Mouse (Mus musculus) macrophage (primary cell): Measurements from ENCODE around the gene Rgs6. TPM values are rescaled to one million over a fixed set of nuclear protein-coding genes. Genes with fewer than 3 reads are reported as not detected.

Experiments
- H3K27ac ChIP-seq: fragments of 350-480 bp; formaldehyde crosslinking; 2 replicates; pipeline ENCODE4 v1.9.0; 2021
- H3K36me3 ChIP-seq: fragments of 350-480 bp; formaldehyde crosslinking; 2 replicates; pipeline ENCODE4 v1.9.0; 2021; ENCODE audit errors: inconsistent target
- H3K4me3 ChIP-seq: fragments of 350-480 bp; formaldehyde crosslinking; 2 replicates; pipeline ENCODE4 v1.9.0; 2021; ENCODE audit errors: inconsistent target
- H3K79me2 ChIP-seq: fragments of 350-480 bp; formaldehyde crosslinking; 2 replicates; pipeline ENCODE4 v1.9.0; 2021; ENCODE audit errors: inconsistent target
- WGBS: methylation state at CpG from one replicate; pipeline ENCODE4 v1.1.7; 2026; ENCODE audit warnings: inconsistent platforms; ENCODE audit not compliant: missing documents; 5-methylcytosine and 5-hydroxymethylcytosine counted together
- polyA plus RNA-seq: library from polyadenylated mRNA; stranded (reverse); fragments of 250-400 nt; gene quantifications from 3 replicates; pipeline ENCODE4 v1.2.4, GENCODE M21; 2018; ENCODE audit warnings: inconsistent platforms

Gene Rgs6
- polyA plus RNA-seq, 1 experiment from 2014 or later: not detected

DNA sequence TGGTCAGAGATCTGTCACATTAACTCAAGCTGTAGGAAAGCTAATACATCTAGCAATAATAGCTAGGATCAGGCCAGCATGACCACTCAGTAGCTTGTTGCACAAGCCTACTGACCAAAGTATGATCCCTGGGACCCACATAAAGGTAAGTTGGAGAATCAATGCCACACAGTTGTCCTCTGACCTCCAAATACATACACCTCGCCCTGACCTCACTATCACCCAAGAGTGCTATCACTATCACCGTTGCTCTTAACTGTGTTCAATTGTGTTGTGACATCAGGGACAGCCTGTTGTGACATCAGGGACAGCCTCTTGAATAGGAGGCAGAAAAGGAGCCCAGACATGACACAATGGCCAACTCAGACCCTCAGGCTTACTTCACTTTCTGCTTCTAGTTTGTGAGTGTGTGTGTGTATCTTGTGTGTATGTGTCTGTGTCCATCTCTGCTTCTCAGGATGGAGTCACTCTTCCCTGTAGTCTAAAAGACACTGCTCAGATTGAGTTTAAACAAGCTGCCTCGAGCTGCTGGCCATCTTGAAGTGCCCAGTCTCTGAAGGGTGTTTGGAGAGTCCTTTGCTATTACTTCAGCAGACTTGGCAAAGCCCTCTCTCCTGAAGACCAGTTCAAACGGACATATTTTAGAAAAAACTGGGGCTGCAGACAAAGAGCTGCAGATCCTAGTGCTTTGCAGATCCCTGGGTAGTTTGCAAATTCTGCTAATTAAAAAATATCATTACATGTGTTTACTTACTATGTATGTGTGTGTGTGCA lies 426.0 kb downstream of the Rgs6 start:
- H3K27ac ChIP-seq: no peak overlapping the region
- H3K79me2 ChIP-seq: no peaks in the 10 kb centered on the region
- no peaks in the 10 kb centered on the region for H3K36me3 ChIP-seq
- H3K4me3 ChIP-seq: no peak overlapping the region
- WGBS: 62% methylated on average over 4 of the region's 4 CpGs

DNA sequence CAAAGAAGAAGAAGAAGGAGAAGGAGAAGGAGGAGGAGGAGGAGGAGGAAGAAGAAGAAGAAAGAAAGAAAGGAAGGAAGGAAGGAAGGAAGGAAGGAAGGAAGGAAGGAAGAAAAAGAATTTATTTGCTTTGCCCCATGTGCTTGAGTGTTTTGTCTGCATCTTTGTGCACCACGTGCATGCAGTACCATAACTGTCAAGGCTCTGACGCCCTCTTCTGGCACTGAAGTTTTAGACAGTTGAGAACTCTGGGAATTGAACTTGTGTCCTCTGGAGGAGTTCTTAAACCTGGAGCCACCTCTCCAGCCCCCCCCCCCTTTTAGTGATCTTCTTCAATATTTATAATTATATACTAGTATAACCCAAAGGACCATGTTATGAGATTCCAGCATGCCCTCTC lies 426.8 kb downstream of the Rgs6 start:
- H3K27ac ChIP-seq: no peak overlapping the region
- no peaks in the 10 kb centered on the region for H3K36me3 ChIP-seq
- WGBS: 43% methylated on average over 2 of the region's 2 CpGs
- no peaks in the 10 kb centered on the region for H3K79me2 ChIP-seq
- no peak overlapping the region for H3K4me3 ChIP-seq

DNA sequence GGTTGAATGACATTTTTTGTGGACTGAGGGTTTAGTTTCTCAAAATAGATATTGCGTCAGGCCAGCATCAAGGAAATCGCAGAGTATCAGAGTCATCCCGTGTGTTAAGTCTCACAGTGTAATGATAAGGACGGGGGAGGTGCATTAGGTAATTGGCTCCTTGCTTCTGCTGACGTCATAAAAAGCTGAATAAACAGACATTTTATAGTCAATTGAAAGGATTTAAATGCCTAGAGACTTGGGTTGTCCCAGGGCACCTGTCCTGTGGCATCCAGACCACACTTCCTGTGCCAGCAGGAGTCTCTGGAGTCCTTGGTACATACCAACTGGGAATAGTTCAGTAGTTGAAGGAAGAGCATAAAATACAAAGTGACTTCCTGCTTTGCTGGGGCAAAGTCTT lies 427.3 kb downstream of the Rgs6 start:
- Histone ChIP-seq H3K36me3 (no peaks in the 10 kb centered on the region), H3K4me3 (no peak overlapping the region), H3K27ac (no peak overlapping the region), H3K79me2 (no peaks in the 10 kb centered on the region)
- 47% methylated on average over 5 of the region's 5 CpGs for WGBS

DNA sequence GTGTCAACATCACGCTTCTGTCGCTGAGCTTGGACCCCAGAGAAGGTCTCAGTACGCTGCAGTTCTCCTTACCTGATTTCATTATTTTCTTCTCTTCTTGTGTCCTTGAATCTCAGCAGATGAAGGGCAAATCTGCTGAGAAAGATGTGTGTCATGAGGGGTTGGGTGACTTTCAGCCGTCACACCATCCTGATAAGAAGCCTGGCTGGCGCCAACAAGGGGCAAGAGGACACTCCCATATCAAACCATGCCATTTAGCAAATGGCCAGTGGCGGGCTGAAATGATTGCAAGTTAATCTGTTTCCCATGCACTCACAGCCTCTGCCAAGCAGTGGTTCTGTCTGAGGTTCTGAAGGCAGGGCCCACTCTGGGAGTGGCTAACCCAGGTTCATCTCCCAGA lies 428.4 kb downstream of the Rgs6 start:
- Histone ChIP-seq H3K36me3 (no peaks in the 10 kb centered on the region), H3K4me3 (no peak overlapping the region), H3K79me2 (no peaks in the 10 kb centered on the region), H3K27ac (no peak overlapping the region)
- WGBS: 96% methylated on average over 6 of the region's 6 CpGs

DNA sequence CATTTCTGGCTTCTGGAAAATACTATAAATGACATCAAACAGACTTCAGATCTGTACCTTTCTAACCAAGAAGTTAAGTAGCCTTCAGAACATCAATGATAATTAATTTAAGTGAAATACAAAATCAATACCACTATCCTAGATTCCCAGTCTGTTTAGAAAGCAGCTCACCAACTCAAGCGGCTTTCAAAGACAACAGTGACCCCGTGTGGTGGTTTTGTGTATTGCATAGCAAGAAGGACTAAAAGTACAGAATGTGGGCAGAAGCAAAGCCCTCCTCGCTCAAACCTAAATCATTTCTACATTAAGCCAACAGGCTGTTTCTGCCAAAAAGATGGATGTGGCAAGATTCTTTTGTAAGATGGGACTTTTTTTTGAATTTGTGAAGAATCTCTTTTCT lies 429.9 kb downstream of the Rgs6 start:
- 6% methylated on average over 3 of the region's 3 CpGs for WGBS
- Histone ChIP-seq H3K79me2 (no peaks in the 10 kb centered on the region), H3K4me3 (no peak overlapping the region), H3K27ac (no peak overlapping the region), H3K36me3 (no peaks in the 10 kb centered on the region)

DNA sequence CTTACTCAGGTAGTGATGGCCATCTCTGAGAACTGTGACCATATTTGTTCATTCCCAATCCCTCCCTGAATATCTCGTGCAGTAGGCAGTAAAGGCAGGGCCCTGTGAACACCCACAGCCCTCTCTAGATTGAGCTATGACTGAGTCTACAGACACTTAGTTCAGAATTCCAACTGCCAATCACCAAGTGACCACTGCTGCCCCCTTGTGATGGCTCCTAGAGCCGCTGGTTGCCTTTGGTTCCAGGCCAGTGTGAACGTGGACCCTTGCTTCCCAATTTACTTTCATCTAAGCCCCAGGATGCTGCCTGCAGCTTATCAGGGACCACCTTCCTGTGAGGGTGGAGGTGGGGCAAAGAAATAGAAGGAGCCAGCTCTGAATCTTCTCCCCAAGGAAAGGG lies 438.9 kb downstream of the Rgs6 start:
- Histone ChIP-seq H3K79me2 (no peaks in the 10 kb centered on the region), H3K27ac (no peak overlapping the region)

DNA sequence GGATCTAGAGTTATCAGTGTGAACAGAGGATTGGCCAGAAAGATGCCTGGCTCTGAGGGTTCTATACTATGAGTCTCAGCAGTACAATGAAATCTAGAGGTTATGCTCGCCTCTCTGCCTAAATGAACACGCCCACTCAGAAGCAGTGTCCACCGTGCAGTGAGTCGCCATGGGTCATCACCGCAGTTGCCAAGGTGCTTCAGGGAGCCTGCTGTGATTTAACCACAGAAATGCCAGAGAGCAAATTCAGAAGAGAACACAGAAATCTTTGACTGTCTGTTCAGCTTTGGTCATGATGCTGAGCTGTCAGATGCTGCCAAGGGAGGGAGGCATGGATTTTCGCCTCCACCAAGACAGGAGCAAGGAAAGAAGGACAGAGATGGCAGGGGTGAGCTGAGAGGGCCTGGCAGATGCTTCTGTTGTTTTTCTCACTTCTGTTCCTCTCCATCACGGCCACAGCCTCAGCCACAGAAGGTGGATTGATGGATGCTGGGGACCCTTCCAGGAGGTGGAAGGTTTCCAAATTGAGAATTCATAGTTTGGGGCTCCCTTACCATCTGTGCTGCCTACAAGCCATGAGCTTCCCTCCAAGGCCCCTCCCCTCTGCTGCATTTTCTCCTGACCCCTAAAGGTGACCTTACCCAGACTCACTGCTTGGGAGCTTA lies 445.2 kb downstream of the Rgs6 start:
- Histone ChIP-seq H3K27ac (no peak overlapping the region), H3K36me3 (no peaks in the 10 kb centered on the region), H3K79me2 (no peaks in the 10 kb centered on the region), H3K4me3 (no peak overlapping the region)
- 89% methylated on average over 7 of the region's 7 CpGs for WGBS

More for the DNA sequence above, 438.9 kb downstream of the Rgs6 start:
- Histone ChIP-seq H3K4me3 (no peak overlapping the region), H3K36me3 (no peaks in the 10 kb centered on the region)
- 57% methylated on average over 3 of the region's 3 CpGs for WGBS

DNA sequence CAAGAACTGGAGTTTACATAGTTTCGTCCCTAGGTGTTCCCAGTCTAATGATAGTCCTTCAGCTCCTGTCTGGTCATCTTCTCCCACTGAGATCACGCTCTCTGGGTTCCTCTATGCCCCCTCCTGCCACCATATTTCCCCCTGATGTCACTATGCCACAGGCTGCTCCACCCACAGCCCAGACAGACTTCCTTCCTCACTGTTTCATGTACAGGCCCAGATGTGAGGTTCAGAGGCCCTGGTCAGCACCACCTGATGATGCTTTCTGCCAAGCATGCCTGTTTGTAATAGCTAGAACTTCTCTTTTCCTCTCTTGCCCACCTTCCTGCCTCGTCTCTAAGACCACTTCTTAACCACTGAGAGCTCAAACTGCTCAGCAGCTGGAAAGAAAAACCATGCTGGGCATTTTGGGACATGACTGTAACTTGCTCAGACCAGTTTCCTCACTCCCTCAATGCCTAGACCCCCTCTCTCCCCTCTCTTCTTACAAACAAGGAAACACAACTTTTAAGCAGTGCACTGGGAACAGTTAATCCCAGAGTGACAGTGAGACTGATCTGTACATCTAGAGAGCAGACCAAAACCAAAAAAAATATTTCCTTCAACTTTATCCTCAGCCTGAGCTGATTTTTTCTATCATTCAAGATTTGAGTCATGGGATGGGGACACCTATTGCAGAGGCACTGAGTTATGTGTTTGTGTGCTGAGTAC lies 446.9 kb downstream of the Rgs6 start:
- 32% methylated on average over 3 of the region's 3 CpGs for WGBS
- Histone ChIP-seq H3K36me3 (no peaks in the 10 kb centered on the region), H3K4me3 (no peak overlapping the region), H3K27ac (no peak overlapping the region), H3K79me2 (no peaks in the 10 kb centered on the region)

DNA sequence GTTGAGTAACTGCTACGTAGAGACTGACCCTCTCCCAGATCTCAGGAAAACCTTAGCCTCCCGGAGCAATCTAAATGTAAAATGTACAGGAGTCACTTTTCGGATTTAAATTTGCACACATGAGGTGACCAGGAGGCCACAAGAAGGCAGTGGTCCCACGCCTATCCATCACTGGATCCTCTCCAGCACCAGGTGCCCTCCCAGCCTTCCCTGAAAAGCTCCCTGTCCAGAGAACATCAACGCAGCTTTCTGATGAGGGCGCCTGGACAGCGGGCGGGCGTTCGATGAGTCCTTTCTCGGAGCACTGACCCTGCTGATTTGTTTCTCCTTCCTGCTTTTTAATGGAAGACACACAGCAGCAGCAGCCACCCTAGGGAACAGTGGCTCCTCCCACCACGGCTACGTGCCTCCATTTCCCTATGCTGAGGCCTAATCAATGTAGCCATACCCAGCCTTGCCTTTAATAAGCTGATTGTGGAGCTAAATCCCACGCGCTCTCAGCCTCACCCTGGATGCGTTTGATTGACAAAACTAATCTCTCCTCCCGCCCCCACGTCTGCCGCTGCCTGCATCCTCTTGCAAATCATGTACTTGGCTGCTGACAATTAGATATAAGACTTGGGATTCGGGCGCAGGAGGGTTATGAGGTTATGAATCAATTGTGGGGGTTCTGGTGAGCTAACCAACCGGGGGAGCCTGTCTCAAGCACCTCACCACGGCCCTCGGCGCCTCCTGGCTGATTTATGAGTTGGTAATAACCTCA lies 449.9 kb downstream of the Rgs6 start:
- 88% methylated on average over 25 of the region's 25 CpGs for WGBS
- H3K4me3 ChIP-seq: no peak overlapping the region
- no peaks in the 10 kb centered on the region for H3K79me2 ChIP-seq
- no peak overlapping the region for H3K27ac ChIP-seq
- no peaks in the 10 kb centered on the region for H3K36me3 ChIP-seq

DNA sequence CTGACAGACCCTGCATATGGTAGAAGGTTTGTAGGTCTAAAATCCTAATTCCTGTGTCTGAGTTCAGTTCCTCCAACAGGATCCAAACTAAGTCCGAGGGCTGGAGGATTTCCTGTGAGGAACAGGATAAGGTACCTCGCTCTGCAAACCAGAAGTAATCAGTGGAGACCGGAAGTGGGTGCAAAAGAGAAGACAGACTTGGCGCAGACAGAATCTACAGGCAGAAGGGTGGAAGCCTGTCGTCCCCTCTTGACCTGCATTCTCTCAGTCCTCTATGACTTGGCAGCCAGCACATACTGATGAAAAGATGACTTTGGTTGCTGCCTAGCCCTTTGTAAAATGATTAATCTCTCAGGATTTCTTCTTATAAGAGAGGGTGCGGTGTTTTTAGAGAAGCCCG lies 450.7 kb downstream of the Rgs6 start:
- WGBS: 32% methylated on average over 7 of the region's 7 CpGs
- Histone ChIP-seq H3K27ac (no peak overlapping the region), H3K36me3 (no peaks in the 10 kb centered on the region), H3K4me3 (no peak overlapping the region), H3K79me2 (no peaks in the 10 kb centered on the region)

DNA sequence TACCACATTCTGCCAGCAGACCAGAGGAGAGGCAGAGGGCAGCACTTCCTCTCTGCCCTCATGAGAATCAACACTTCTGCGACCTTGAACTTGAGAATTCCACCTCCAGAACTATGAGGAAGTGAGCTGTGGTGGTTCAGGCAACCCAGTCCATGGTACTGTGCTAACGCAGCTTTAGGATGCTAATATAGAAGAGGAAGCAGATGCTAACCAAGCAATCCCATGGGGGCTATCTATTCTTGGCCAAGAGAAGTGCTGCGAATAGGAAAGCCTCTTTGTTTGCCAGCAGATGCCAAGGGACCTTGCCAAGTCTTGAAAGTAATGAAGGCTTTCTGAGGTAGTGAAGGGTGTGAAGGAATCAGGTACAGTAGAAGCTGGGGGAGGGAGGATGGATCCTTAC lies 451.8 kb downstream of the Rgs6 start:
- no peaks in the 10 kb centered on the region for H3K36me3 ChIP-seq
- WGBS: 9% methylated on average over 3 of the region's 3 CpGs
- H3K79me2 ChIP-seq: no peaks in the 10 kb centered on the region
- H3K4me3 ChIP-seq: no peak overlapping the region
- H3K27ac ChIP-seq: no peak overlapping the region

DNA sequence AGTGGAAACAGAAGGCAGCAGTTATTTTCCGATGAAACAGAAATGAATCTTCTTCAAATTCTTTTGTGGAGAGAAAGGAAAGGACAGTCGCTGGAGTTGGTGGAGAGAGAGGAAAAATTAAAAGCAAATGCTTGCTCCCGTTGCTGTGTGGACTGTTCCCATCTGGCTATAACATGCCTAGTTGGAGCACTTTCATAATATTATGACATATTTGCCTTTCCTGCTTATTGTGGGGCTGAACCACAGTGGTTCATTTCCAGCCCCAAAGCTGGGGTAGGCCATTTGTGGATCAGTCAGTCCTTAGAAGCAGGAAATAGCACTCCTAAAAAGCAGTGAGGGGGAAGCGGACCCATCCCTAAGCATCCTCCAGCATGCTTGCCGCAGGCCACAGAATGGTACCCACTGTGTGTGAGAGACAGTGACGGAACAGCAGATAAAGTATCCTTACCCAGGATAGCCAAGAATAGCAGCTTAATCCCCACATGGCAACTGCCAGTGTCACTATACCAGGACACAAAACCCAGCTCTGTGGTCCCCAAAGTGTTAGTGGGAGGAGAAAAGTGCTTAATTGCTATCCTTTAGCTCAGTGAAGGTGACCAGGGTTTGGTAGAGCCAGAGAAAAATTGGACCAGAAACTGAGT lies 456.0 kb downstream of the Rgs6 start:
- Histone ChIP-seq H3K79me2 (no peaks in the 10 kb centered on the region), H3K4me3 (no peak overlapping the region), H3K36me3 (no peaks in the 10 kb centered on the region), H3K27ac (no peak overlapping the region)
- 90% methylated on average over 5 of the region's 6 CpGs for WGBS

DNA sequence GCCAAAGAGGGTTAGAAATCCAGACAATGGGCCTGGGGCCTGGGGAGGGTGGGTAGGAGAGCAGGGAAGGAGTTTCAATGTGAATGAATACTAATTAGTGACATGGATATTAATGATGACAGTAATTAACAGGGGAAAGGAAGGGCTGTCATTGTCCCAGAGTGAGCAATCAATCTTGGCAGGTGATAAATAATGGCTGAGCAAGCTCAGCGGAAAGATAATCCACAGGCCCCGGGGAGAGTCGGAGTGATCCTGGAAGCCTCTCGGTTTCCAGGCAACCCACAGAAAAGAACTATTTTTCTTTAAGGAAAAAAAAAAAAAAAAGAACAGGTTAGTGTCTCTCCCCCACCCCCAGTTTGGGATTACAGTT lies 456.5 kb downstream of the Rgs6 start:
- no peak overlapping the region for H3K4me3 ChIP-seq
- no peaks in the 10 kb centered on the region for H3K79me2 ChIP-seq
- H3K36me3 ChIP-seq: no peaks in the 10 kb centered on the region
- no peak overlapping the region for H3K27ac ChIP-seq
- WGBS: 94% methylated on average over 3 of the region's 4 CpGs

DNA sequence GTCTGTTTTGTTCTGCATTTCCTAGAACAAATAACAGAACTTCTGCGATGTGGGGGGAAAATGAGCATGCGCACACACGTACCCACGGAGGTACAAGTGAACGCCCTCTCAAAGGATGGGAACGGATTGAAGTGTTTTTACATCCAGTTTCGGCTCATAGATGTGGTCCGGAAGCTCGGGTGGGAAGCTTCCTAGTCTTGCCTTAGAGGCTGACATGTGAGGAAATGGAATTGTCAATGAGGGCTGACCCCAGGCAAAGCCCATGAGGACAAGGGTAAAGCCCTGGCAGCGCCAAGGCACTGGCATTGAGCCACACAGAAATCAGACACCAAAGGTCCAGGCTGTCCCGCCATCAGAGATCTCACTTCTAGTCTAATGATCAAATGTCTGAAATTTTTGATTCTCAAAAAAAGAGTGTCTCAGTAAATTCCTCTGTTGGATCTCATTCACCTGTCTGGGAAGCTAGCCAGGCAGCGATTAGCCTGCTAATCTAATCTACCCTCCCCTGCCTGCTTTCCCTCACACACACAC lies 457.0 kb downstream of the Rgs6 start:
- Histone ChIP-seq H3K36me3 (no peaks in the 10 kb centered on the region), H3K4me3 (no peak overlapping the region), H3K79me2 (no peaks in the 10 kb centered on the region), H3K27ac (no peak overlapping the region)
- 90% methylated on average over 12 of the region's 12 CpGs for WGBS
